Mouse (Mus musculus): ENCODE results near the gene Gm20479. TPM values are rescaled to one million over a fixed set of nuclear protein-coding genes. Genes with fewer than 3 reads are reported as not detected.

Gene Gm20479
- polyA plus RNA-seq (2015; fragmentation: Illumina TruSeq; extraction: RNeasy Lipid Tissue Mini Kit (QIAGEN cat#74804); ENCODE audit: insufficient read depth, low read depth, low replicate concordance), result not detected

DNA sequence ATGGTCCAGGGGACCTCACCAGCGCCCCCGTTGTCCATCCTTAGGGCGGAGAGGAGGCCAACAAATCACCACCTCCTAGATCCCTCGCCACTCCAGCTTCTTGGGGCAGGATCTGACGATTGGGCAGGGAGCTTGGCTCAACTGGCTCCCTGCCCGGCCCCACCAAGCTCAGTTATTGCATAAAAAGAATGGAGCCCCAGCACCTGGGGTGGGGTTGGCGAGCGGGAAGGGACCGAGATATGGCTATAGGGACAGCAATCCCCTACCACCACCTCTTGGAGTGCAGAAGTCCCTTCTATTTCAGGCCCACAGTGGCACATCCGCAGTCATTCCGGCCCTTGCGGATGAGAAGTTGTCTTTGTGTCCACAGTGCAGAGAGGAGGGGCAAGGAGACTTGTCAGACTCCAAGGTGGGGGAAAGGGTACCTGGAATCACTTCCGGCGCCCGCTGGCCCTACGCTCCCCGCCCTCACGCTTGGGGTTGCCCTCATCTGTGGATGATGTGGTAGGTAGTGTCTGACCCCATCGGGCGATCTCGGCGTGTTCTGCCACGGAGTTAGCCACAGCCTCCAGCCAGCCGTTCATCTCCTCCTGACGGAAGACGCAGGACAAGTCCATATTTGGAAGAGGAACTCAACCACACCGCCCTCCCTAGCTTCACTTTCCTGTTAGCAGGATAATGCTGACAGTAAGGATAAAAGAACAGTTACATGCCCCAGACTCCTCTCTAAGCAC lies at the start of gene Gm20479:
Gene Gm20479, minus strand, starts transcription at position 559 of the 734 bp plus-strand sequence.

DNA sequence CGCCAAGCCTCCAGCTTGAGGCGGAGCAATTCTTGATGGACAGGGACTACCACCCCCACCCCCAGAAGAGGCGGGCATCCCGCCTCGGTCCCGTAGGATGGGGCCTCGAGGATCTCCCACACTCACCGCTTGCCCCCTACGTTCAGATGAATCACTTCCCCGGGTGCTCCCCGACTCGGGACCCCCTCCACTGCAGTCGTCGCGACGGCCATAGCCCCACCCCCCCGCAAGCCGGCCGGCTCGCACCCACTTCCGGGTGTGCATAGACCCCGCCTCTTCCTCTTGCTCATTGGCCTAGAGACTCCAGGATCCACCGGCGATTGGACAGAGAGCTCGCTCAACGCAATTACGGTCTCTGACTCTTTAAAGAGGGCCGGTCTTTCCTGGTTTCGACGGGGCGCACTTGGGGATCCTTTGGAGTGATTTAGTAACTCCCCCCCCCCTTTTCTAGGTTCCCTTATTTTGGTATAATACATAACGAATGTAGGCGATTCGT lies 1.4 kb downstream of the Gm20479 start, which contains the start of gene Shkbp1:
Gene Shkbp1, minus strand, starts transcription at position 275 of the 496 bp plus-strand sequence.

DNA sequence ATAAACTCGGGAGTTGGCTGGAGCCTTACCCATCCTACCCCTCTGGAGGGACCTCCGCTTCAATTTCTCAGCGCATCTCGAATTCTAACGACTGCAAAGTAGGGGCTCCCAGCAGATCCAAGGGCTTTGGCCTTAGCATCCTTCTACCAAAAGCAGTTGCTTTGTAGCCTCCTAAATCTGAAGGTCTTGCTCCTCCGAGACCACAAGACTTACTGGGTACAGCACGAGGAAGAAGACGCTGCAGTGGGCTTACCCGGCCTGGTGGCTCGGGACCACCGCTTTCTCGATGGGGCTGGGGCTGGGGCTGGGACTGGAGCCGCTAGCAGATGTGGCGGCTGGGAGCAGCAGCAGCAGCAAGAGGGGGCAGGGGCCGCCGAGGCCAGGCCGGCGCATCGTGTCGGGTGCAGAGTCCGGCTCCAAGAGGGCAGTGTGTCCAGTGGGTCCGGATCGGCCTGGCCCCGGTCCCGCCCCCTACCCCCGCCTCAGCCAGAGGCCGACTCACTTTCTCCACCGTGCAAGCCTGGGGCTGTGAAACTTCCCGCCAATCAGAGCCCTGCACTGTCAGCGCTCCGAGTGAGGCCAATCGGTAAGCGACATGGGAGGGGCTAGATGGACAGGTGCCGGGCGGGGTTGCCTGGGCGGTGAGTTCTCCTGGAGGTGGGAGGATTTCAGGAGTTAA lies 19.9 kb downstream of the Gm20479 start, which contains the start of gene Ltbp4:
Gene Ltbp4, minus strand, starts transcription at position 518 of the 679 bp plus-strand sequence.

Other genes starting within 250 kb of the Gm20479 start
- 1.2 TPM for gene Cyp2f2, start 237.5 kb downstream of the Gm20479 start, polyA plus RNA-seq (2015; fragmentation: Illumina TruSeq; extraction: RNeasy Lipid Tissue Mini Kit (QIAGEN cat#74804); ENCODE audit: insufficient read depth, low read depth, low replicate concordance)
- not detected for gene Cyp2t4, start 203.7 kb downstream of the Gm20479 start, polyA plus RNA-seq (2015; fragmentation: Illumina TruSeq; extraction: RNeasy Lipid Tissue Mini Kit (QIAGEN cat#74804); ENCODE audit: insufficient read depth, low read depth, low replicate concordance)
- gene Egln2, start 190.6 kb downstream of the Gm20479 start, polyA plus RNA-seq (2015; fragmentation: Illumina TruSeq; extraction: RNeasy Lipid Tissue Mini Kit (QIAGEN cat#74804); ENCODE audit: insufficient read depth, low read depth, low replicate concordance), result 21.7 TPM
- 15.1 TPM for gene Rab4b, start 178.5 kb downstream of the Gm20479 start, polyA plus RNA-seq (2015; fragmentation: Illumina TruSeq; extraction: RNeasy Lipid Tissue Mini Kit (QIAGEN cat#74804); ENCODE audit: insufficient read depth, low read depth, low replicate concordance)
- gene Gm21983, start 176.3 kb downstream of the Gm20479 start, polyA plus RNA-seq (2015; fragmentation: Illumina TruSeq; extraction: RNeasy Lipid Tissue Mini Kit (QIAGEN cat#74804); ENCODE audit: insufficient read depth, low read depth, low replicate concordance), result not detected
- not detected for gene Mia, start 176.3 kb downstream of the Gm20479 start, polyA plus RNA-seq (2015; fragmentation: Illumina TruSeq; extraction: RNeasy Lipid Tissue Mini Kit (QIAGEN cat#74804); ENCODE audit: insufficient read depth, low read depth, low replicate concordance)
- gene BC024978, start 161.6 kb downstream of the Gm20479 start, polyA plus RNA-seq (2015; fragmentation: Illumina TruSeq; extraction: RNeasy Lipid Tissue Mini Kit (QIAGEN cat#74804); ENCODE audit: insufficient read depth, low read depth, low replicate concordance), result 4.9 TPM
- gene Snrpa, start 161.1 kb downstream of the Gm20479 start, polyA plus RNA-seq (2015; fragmentation: Illumina TruSeq; extraction: RNeasy Lipid Tissue Mini Kit (QIAGEN cat#74804); ENCODE audit: insufficient read depth, low read depth, low replicate concordance), result 27.5 TPM
- gene Itpkc, start 128.8 kb downstream of the Gm20479 start, polyA plus RNA-seq (2015; fragmentation: Illumina TruSeq; extraction: RNeasy Lipid Tissue Mini Kit (QIAGEN cat#74804); ENCODE audit: insufficient read depth, low read depth, low replicate concordance), result 2.8 TPM
- gene Coq8b, start 124.4 kb downstream of the Gm20479 start, polyA plus RNA-seq (2015; fragmentation: Illumina TruSeq; extraction: RNeasy Lipid Tissue Mini Kit (QIAGEN cat#74804); ENCODE audit: insufficient read depth, low read depth, low replicate concordance), result 10.6 TPM
- gene Numbl, start 99.0 kb downstream of the Gm20479 start, polyA plus RNA-seq (2015; fragmentation: Illumina TruSeq; extraction: RNeasy Lipid Tissue Mini Kit (QIAGEN cat#74804); ENCODE audit: insufficient read depth, low read depth, low replicate concordance), result 4.9 TPM
- gene Ltbp4, start 19.7 kb downstream of the Gm20479 start, polyA plus RNA-seq (2015; fragmentation: Illumina TruSeq; extraction: RNeasy Lipid Tissue Mini Kit (QIAGEN cat#74804); ENCODE audit: insufficient read depth, low read depth, low replicate concordance), result 121 TPM
- 11.7 TPM for gene Shkbp1, start 1.4 kb downstream of the Gm20479 start, polyA plus RNA-seq (2015; fragmentation: Illumina TruSeq; extraction: RNeasy Lipid Tissue Mini Kit (QIAGEN cat#74804); ENCODE audit: insufficient read depth, low read depth, low replicate concordance)
- gene Sptbn4, start 90.3 kb upstream of the Gm20479 start, polyA plus RNA-seq (2015; fragmentation: Illumina TruSeq; extraction: RNeasy Lipid Tissue Mini Kit (QIAGEN cat#74804); ENCODE audit: insufficient read depth, low read depth, low replicate concordance), result 2.4 TPM
- gene Blvrb, start 90.6 kb upstream of the Gm20479 start, polyA plus RNA-seq (2015; fragmentation: Illumina TruSeq; extraction: RNeasy Lipid Tissue Mini Kit (QIAGEN cat#74804); ENCODE audit: insufficient read depth, low read depth, low replicate concordance), result 9.3 TPM
- 2.8 TPM for gene Sertad3, start 116.3 kb upstream of the Gm20479 start, polyA plus RNA-seq (2015; fragmentation: Illumina TruSeq; extraction: RNeasy Lipid Tissue Mini Kit (QIAGEN cat#74804); ENCODE audit: insufficient read depth, low read depth, low replicate concordance)
- gene Sertad1, start 129.5 kb upstream of the Gm20479 start, polyA plus RNA-seq (2015; fragmentation: Illumina TruSeq; extraction: RNeasy Lipid Tissue Mini Kit (QIAGEN cat#74804); ENCODE audit: insufficient read depth, low read depth, low replicate concordance), result 8.8 TPM
- gene Prx, start 141.9 kb upstream of the Gm20479 start, polyA plus RNA-seq (2015; fragmentation: Illumina TruSeq; extraction: RNeasy Lipid Tissue Mini Kit (QIAGEN cat#74804); ENCODE audit: insufficient read depth, low read depth, low replicate concordance), result 0.46 TPM
- not detected for gene Hipk4, start 165.8 kb upstream of the Gm20479 start, polyA plus RNA-seq (2015; fragmentation: Illumina TruSeq; extraction: RNeasy Lipid Tissue Mini Kit (QIAGEN cat#74804); ENCODE audit: insufficient read depth, low read depth, low replicate concordance)
- 35.8 TPM for gene Pld3, start 195.8 kb upstream of the Gm20479 start, polyA plus RNA-seq (2015; fragmentation: Illumina TruSeq; extraction: RNeasy Lipid Tissue Mini Kit (QIAGEN cat#74804); ENCODE audit: insufficient read depth, low read depth, low replicate concordance)
- 3.6 TPM for gene 2310022A10Rik, start 195.8 kb upstream of the Gm20479 start, polyA plus RNA-seq (2015; fragmentation: Illumina TruSeq; extraction: RNeasy Lipid Tissue Mini Kit (QIAGEN cat#74804); ENCODE audit: insufficient read depth, low read depth, low replicate concordance)
- 25.0 TPM for gene Akt2, start 234.1 kb upstream of the Gm20479 start, polyA plus RNA-seq (2015; fragmentation: Illumina TruSeq; extraction: RNeasy Lipid Tissue Mini Kit (QIAGEN cat#74804); ENCODE audit: insufficient read depth, low read depth, low replicate concordance)

Data from pancreas, adult 10 weeks (tissue).